41 mouse cellular contexts compared by ENCODE assay signal in the genomic region with DNA sequence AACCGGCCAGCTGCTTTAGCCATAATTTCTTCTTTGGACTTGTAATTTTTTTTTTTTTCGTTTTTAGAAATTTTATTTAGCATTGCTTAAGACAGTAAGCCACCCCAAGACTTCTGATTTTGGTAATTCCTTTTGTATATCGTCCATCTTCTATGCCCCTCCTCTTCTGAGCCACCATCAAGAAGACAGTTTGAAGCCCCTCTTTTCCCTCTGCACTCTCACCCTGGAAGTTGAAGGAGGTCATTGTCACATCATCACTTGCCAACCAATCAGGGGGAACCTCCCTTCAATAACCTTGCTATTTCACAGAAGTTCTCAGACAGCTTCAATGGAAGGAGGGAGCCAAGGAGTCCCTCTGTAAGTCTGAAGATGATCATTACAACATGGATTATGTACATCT. TPM values are rescaled to one million over a fixed set of nuclear protein-coding genes. Genes with fewer than 3 reads are reported as not detected.
"Had no signal": no experiment of that assay in that cellular context is flagged by ENCODE, and none has a peak within 500 bp of the region (broad histone marks: within the 10 kb centered on the region; RNA-seq: fewer than 3 reads in every experiment).

A gene (plus strand): TSS at position 301 of the 400 bp plus-strand sequence.

- DNase-seq: left cerebral cortex, postnatal 4 days; liver; liver, embryonic 13.5 days; liver, postnatal 0 days; lung, adult 18-20 months; lung, adult 2 months; lung, embryonic 14.5 days; lung, postnatal 10 days; lung, postnatal 14 days; lung, postnatal 36 days; lung, postnatal 4 days; midbrain, embryonic 14.5 days had no signal

- H3K4me3 ChIP-seq: left cerebral cortex, adult 2 months; limb, embryonic 10.5 days; limb, embryonic 12.5 days; limb, embryonic 13.5 days; limb, embryonic 15.5 days; liver, embryonic 12.5 days; liver, embryonic 13.5 days; liver, embryonic 15.5 days; lung, embryonic 15.5 days; midbrain, embryonic 10.5 days; midbrain, embryonic 12.5 days; midbrain, embryonic 13.5 days; midbrain, embryonic 15.5 days; myocyte had no signal

- H3K36me3 ChIP-seq: limb, embryonic 10.5 days; limb, embryonic 12.5 days; limb, embryonic 13.5 days; limb, embryonic 15.5 days; liver, embryonic 12.5 days; liver, embryonic 13.5 days; liver, embryonic 15.5 days; lung, embryonic 15.5 days; midbrain, embryonic 10.5 days; midbrain, embryonic 12.5 days; midbrain, embryonic 13.5 days; midbrain, embryonic 15.5 days had no signal

- H3K9ac ChIP-seq: limb, embryonic 12.5 days; limb, embryonic 13.5 days; limb, embryonic 15.5 days; liver, embryonic 12.5 days; liver, embryonic 13.5 days; liver, embryonic 14.5 days; liver, embryonic 15.5 days; liver, postnatal 0 days; lung, embryonic 14.5 days; lung, embryonic 15.5 days; midbrain, embryonic 12.5 days; midbrain, embryonic 13.5 days; midbrain, embryonic 15.5 days had no signal

- ATAC-seq: liver, embryonic 12.5 days; liver, postnatal 0 days; lung, postnatal 0 days; midbrain, embryonic 13.5 days; midbrain, embryonic 15.5 days; midbrain, embryonic 16.5 days had no signal

- H3K27ac ChIP-seq: left cerebral cortex, adult 2 months; limb, embryonic 10.5 days; limb, embryonic 12.5 days; limb, embryonic 13.5 days; limb, embryonic 15.5 days; liver, embryonic 12.5 days; liver, embryonic 13.5 days; liver, embryonic 14.5 days; liver, embryonic 15.5 days; lung, embryonic 15.5 days; macrophage; midbrain, embryonic 10.5 days; midbrain, embryonic 12.5 days; midbrain, embryonic 13.5 days; midbrain, embryonic 15.5 days had no signal

- H3K9me3 ChIP-seq: limb, embryonic 10.5 days; limb, embryonic 12.5 days; limb, embryonic 13.5 days; limb, embryonic 15.5 days; liver, embryonic 12.5 days; liver, embryonic 13.5 days; liver, embryonic 15.5 days; lung, embryonic 15.5 days; midbrain, embryonic 10.5 days; midbrain, embryonic 12.5 days; midbrain, embryonic 13.5 days; midbrain, embryonic 15.5 days had no signal

- H3K27me3 ChIP-seq: limb, embryonic 13.5 days; limb, embryonic 15.5 days; liver, embryonic 12.5 days; liver, embryonic 13.5 days; liver, embryonic 15.5 days; lung, embryonic 15.5 days; midbrain, embryonic 12.5 days; midbrain, embryonic 13.5 days; midbrain, embryonic 15.5 days had no signal

- H3K4me1 ChIP-seq: limb, embryonic 10.5 days; limb, embryonic 12.5 days; limb, embryonic 13.5 days; limb, embryonic 15.5 days; liver, embryonic 12.5 days; liver, embryonic 13.5 days; liver, embryonic 15.5 days; lung, embryonic 15.5 days; midbrain, embryonic 10.5 days; midbrain, embryonic 12.5 days; midbrain, embryonic 13.5 days; midbrain, embryonic 15.5 days had no signal

- H3K4me2 ChIP-seq: limb, embryonic 12.5 days; limb, embryonic 13.5 days; limb, embryonic 15.5 days; liver, embryonic 11.5 days; liver, embryonic 12.5 days; liver, embryonic 13.5 days; liver, embryonic 15.5 days; lung, embryonic 14.5 days; lung, embryonic 15.5 days; midbrain, embryonic 11.5 days; midbrain, embryonic 12.5 days; midbrain, embryonic 13.5 days; midbrain, embryonic 15.5 days had no signal

RNA-seq across cellular contexts. Expression of the gene that starts here (rescaled TPM):
- total RNA-seq: left cerebral cortex, postnatal 36 days; left cerebral cortex, postnatal 4 days; liver, adult 2 months; megakaryocyte progenitor cell, adult 5-6 weeks; megakaryocyte-erythroid progenitor cell, adult 5-6 weeks; midbrain, postnatal 0 days; monocyte, adult 5-6 weeks had no signal
- polyA plus RNA-seq: limb, embryonic 10.5 days; limb, embryonic 11.5 days; limb, embryonic 12.5 days; limb, embryonic 13.5 days; limb, embryonic 14.5 days; limb, embryonic 15.5 days; liver, adult 2 months; liver, embryonic 11.5 days; liver, embryonic 12.5 days; liver, embryonic 13.5 days; liver, embryonic 14.5 days; liver, embryonic 15.5 days; liver, embryonic 16.5 days; liver, postnatal 0 days; lung, adult 2 months; lung, embryonic 14.5 days; lung, embryonic 15.5 days; lung, embryonic 16.5 days; lung, postnatal 0 days; macrophage; midbrain, embryonic 10.5 days; midbrain, embryonic 11.5 days; midbrain, embryonic 12.5 days; midbrain, embryonic 13.5 days; midbrain, embryonic 14.5 days; midbrain, embryonic 16.5 days; myocyte had no signal
